Mouse (Mus musculus) lung, embryonic 14.5 days (tissue): Measurements from ENCODE around the gene Mad1l1. TPM values are rescaled to one million over a fixed set of nuclear protein-coding genes. Genes with fewer than 3 reads are reported as not detected.

Source experiments
- ATAC-seq: fragments of 200-750 bp; cut with Nextera tagmentation; 2 replicates; pipeline ENCODE4 v1.8.0; 2017; ENCODE audit warnings: mild to moderate bottlenecking, moderate TSS enrichment, moderate library complexity; ENCODE audit not compliant: insufficient read depth
- DNase-seq: peaks from one replicate; pipeline ENCODE4 v3.0.0-alpha.2; 2015
- H3K27ac ChIP-seq: fragments of 300-500 bp; sonication (generic); 2 replicates; pipeline ENCODE4 v1.5.1; 2014; ENCODE audit warnings: low read depth, mild to moderate bottlenecking, moderate library complexity
- H3K27me3 ChIP-seq: fragments of 300-500 bp; sonication (generic); 2 replicates; pipeline ENCODE4 v1.6.1; 2014; ENCODE audit warnings: low read length, control low read depth; ENCODE audit not compliant: insufficient read depth
- H3K36me3 ChIP-seq: fragments of 300-500 bp; sonication (generic); 2 replicates; pipeline ENCODE4 v1.6.1; 2014; ENCODE audit warnings: control low read depth; ENCODE audit not compliant: insufficient read depth
- H3K4me1 ChIP-seq: fragments of 300-500 bp; sonication (generic); 2 replicates; pipeline ENCODE4 v1.6.1; 2014; ENCODE audit warnings: antibody characterized with exemption, control low read depth; ENCODE audit not compliant: insufficient read depth
- H3K4me2 ChIP-seq: fragments of 300-500 bp; sonication (generic); 2 replicates; pipeline ENCODE4 v1.6.1; 2014; ENCODE audit warnings: mild to moderate bottlenecking
- H3K4me3 ChIP-seq: fragments of 300-500 bp; sonication (generic); 2 replicates; pipeline ENCODE4 v1.5.1; 2014; ENCODE audit warnings: low read depth, low read length
- H3K9ac ChIP-seq: fragments of 300-500 bp; sonication (generic); 2 replicates; pipeline ENCODE4 v1.6.1; 2014
- H3K9me3 ChIP-seq: fragments of 300-500 bp; sonication (generic); 2 replicates; pipeline ENCODE4 v1.6.1; 2016; ENCODE audit warnings: low read depth, low read length, control low read depth
- CTCF ChIP-seq: IDR thresholded peaks from 2 replicates; pipeline ENCODE4 v1.5.1; 2016; ENCODE audit warnings: antibody characterized with exemption, low read depth
- WGBS: fragments of 180-500 bp; shearing (Covaris S2); extraction: QIAGEN DNeasy Blood & Tissue Kit; methylation state at CpG from one replicate; pipeline ENCODE4 v1.1.7; 2014; 5-methylcytosine and 5-hydroxymethylcytosine counted together
- polyA plus RNA-seq: library from polyadenylated mRNA; unstranded; fragments of >200 nt; fragmentation: Nextera tagmentation; extraction: Ambion mirVana; gene quantifications from 2 replicates; pipeline ENCODE4 v1.2.1, GENCODE M21; 2014

The Mad1l1 gene
- polyA plus RNA-seq, 1 experiment from 2014 or later, result 61.6 TPM

GRCm38 (mm10) chr5:140062316-140062715, 259.0 kb downstream of the Mad1l1 start:
- ATAC-seq (no peak), DNase-seq (no peak)
- Histone ChIP-seq H3K4me3 (no peak overlapping the region), H3K9me3 (no peaks in the 10 kb centered on the region), H3K27ac (no peak overlapping the region), H3K4me1 (peaks cover 3% of the 10 kb centered on the region; the same call in 1 of the 2 replicates), H3K36me3 (peaks cover 12% of the 10 kb centered on the region; the same call in 1 of the 2 replicates), H3K9ac (no peak overlapping the region), H3K27me3 (no peaks in the 10 kb centered on the region), H3K4me2 (no peak overlapping the region)
- WGBS, result 53% methylated on average over 3 of the region's 3 CpGs
- no peak for TF ChIP-seq CTCF

- Histone ChIP-seq H3K4me3 (no peak overlapping the region), H3K27ac (peak overlapping the region; percentile 68; the same call in 1 of the 2 replicates), H3K9me3 (no peaks in the 10 kb centered on the region), H3K4me2 (no peak overlapping the region; the same call in 1 of the 2 replicates), H3K27me3 (no peaks in the 10 kb centered on the region), H3K4me1 (peaks cover 3% of the 10 kb centered on the region; the same call in 1 of the 2 replicates), H3K9ac (no peak overlapping the region), H3K36me3 (peaks cover 12% of the 10 kb centered on the region; the same call in 1 of the 2 replicates)
- DNase-seq (peak; percentile 91), ATAC-seq (peak; percentile 95)
- 21% methylated on average over 6 of the region's 6 CpGs for WGBS
- TF ChIP-seq CTCF, result no peak
These were observed 260.0 kb downstream of the Mad1l1 start for GRCm38 (mm10) chr5:140061296-140061879.

GRCm38 (mm10) chr5:140056291-140056690, 265.1 kb downstream of the Mad1l1 start:
- no peak for TF ChIP-seq CTCF
- no peak for ATAC-seq
- Histone ChIP-seq H3K4me1 (no peaks in the 10 kb centered on the region), H3K4me2 (no peak overlapping the region), H3K9me3 (no peaks in the 10 kb centered on the region), H3K27ac (no peak overlapping the region), H3K9ac (no peak overlapping the region), H3K36me3 (no peaks in the 10 kb centered on the region), H3K27me3 (no peaks in the 10 kb centered on the region), H3K4me3 (no peak overlapping the region)
- 74% methylated on average over 3 of the region's 3 CpGs for WGBS
- DNase-seq, result no peak

GRCm38 (mm10) chr5:140055431-140055830, 265.9 kb downstream of the Mad1l1 start:
- DNase-seq, result peak; percentile 52
- H3K27me3 ChIP-seq, result no peaks in the 10 kb centered on the region
- no peak overlapping the region for H3K27ac ChIP-seq
- H3K4me2 ChIP-seq, result no peak overlapping the region
- H3K9me3 ChIP-seq, result no peaks in the 10 kb centered on the region
- no peak for TF ChIP-seq CTCF
- H3K4me3 ChIP-seq, result no peak overlapping the region
- no peaks in the 10 kb centered on the region for H3K4me1 ChIP-seq
- 79% methylated on average over 3 of the region's 3 CpGs for WGBS
- no peak overlapping the region for H3K9ac ChIP-seq
- H3K36me3 ChIP-seq, result no peaks in the 10 kb centered on the region
- ATAC-seq, result no peak

GRCm38 (mm10) chr5:140053626-140054025, 267.7 kb downstream of the Mad1l1 start:
- Histone ChIP-seq H3K27ac (no peak overlapping the region), H3K4me1 (no peaks in the 10 kb centered on the region), H3K36me3 (no peaks in the 10 kb centered on the region), H3K4me3 (no peak overlapping the region), H3K9ac (no peak overlapping the region), H3K4me2 (no peak overlapping the region), H3K27me3 (no peaks in the 10 kb centered on the region), H3K9me3 (no peaks in the 10 kb centered on the region)
- no peak for ATAC-seq
- 73% methylated on average over 3 of the region's 3 CpGs for WGBS
- DNase-seq, result no peak
- TF ChIP-seq CTCF, result no peak

- no peak overlapping the region for H3K4me3 ChIP-seq
- ATAC-seq (no peak), DNase-seq (no peak)
- no peak for TF ChIP-seq CTCF
- 73% methylated on average over 3 of the region's 3 CpGs for WGBS
- H3K36me3 ChIP-seq, result no peaks in the 10 kb centered on the region
- no peak overlapping the region for H3K9ac ChIP-seq
- no peak overlapping the region for H3K27ac ChIP-seq
- H3K4me2 ChIP-seq, result no peak overlapping the region
- H3K27me3 ChIP-seq, result no peaks in the 10 kb centered on the region
- no peaks in the 10 kb centered on the region for H3K9me3 ChIP-seq
- H3K4me1 ChIP-seq, result no peaks in the 10 kb centered on the region
These were observed 268.9 kb downstream of the Mad1l1 start for GRCm38 (mm10) chr5:140052405-140052804.

GRCm38 (mm10) chr5:140045453-140045852, 275.9 kb downstream of the Mad1l1 start:
- no peaks in the 10 kb centered on the region for H3K36me3 ChIP-seq
- H3K4me2 ChIP-seq, result no peak overlapping the region
- H3K27me3 ChIP-seq, result no peaks in the 10 kb centered on the region
- H3K27ac ChIP-seq, result no peak overlapping the region
- no peaks in the 10 kb centered on the region for H3K9me3 ChIP-seq
- DNase-seq (no peak), ATAC-seq (no peak)
- TF ChIP-seq CTCF, result no peak
- no peak overlapping the region for H3K4me3 ChIP-seq
- H3K4me1 ChIP-seq, result no peaks in the 10 kb centered on the region
- H3K9ac ChIP-seq, result no peak overlapping the region
- WGBS, result 73% methylated on average over 2 of the region's 2 CpGs
